Mouse (Mus musculus): ENCODE results near the gene Plbd1. TPM values are rescaled to one million over a fixed set of nuclear protein-coding genes. Genes with fewer than 3 reads are reported as not detected.

Gene Plbd1
- polyA plus RNA-seq (2012; rRNA removed), result 7.0 and 7.7 TPM in 2 replicates

DNA sequence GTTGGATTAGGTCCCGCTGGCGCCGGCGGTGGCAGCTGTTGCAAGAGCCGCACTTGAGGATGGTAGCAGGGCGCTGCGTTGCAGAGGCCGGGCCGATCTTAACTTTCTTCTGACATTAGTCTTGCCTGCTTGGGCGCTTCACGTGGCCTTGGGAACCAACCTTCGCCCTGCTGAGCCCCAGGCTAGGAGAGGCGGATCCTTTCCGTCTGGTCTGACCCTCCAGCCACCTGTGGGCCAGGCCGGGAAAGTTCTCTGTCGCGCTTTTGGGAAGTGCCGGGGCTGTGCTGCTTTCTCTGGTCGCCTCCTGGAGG, at the start of gene Plbd1:
Gene Plbd1 (minus strand): TSS at position 223 of the 311 bp plus-strand sequence.

Other genes starting within 250 kb of the Plbd1 start
- 0.22 TPM in 1 of 2 replicates, not detected in the other for gene E330021D16Rik, start 246.4 kb downstream of the Plbd1 start, polyA plus RNA-seq (2012; rRNA removed)
- gene Atf7ip, start 155.8 kb downstream of the Plbd1 start, polyA plus RNA-seq (2012; rRNA removed), result 5.8 and 11.4 TPM in 2 replicates
- 0.26 and 0.27 TPM in 2 replicates for gene Gucy2c, start 119.8 kb upstream of the Plbd1 start, polyA plus RNA-seq (2012; rRNA removed)
- gene Hist4h4, start 142.5 kb upstream of the Plbd1 start, polyA plus RNA-seq (2012; rRNA removed), result 0.41 and 0.69 TPM in 2 replicates
- gene H2afj, start 146.3 kb upstream of the Plbd1 start, polyA plus RNA-seq (2012; rRNA removed), result 241 and 664 TPM in 2 replicates
- 0.03 and 0.63 TPM in 2 replicates for gene BC049715, start 165.7 kb upstream of the Plbd1 start, polyA plus RNA-seq (2012; rRNA removed)
- 17.8 and 18.8 TPM in 2 replicates for gene Wbp11, start 166.3 kb upstream of the Plbd1 start, polyA plus RNA-seq (2012; rRNA removed)
- gene Smco3, start 173.5 kb upstream of the Plbd1 start, polyA plus RNA-seq (2012; rRNA removed), result not detected in 2 replicates
- 0.24 and 0.30 TPM in 2 replicates for gene Art4, start 195.8 kb upstream of the Plbd1 start, polyA plus RNA-seq (2012; rRNA removed)
- 213 and 233 TPM in 2 replicates for gene Mgp, start 213.9 kb upstream of the Plbd1 start, polyA plus RNA-seq (2012; rRNA removed)